In the genomic region with DNA sequence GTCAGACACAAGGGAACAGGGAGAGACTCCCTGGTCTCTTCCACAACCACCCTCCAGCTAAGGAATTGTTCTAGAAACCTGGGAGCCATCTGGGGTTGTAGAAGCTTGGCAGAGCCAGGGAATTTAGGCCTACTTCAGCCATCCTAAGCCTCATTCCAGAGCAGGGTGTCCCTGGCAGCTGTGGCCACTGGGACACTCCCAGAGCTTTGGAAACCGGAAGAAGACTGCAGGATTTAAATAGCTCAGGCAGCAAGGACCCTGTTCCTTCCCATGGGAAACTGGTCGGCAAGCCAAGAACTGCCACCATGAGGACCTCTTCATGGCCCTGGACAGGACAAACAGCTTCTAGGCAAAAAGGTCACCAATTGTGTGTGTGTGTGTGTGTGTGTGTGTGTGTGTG, we compare ENCODE assay signal across 15 mouse cellular contexts.
DNase-seq lines count a peak whose midpoint lies in the region; ATAC-seq and TF ChIP-seq lines count a peak whose summit lies in the region.
"Had no signal": no experiment of that assay in that cellular context is flagged by ENCODE, and none has a peak within 500 bp of the region (broad histone marks: within the 10 kb centered on the region; RNA-seq: fewer than 3 reads in every experiment).

No protein-coding gene starts in this region.

- DNase-seq in kidney, adult 18-20 months = peak; percentile 13
- peak; percentile 31 for DNase-seq in kidney, adult 9 months
- DNase-seq in lung, postnatal 36 days = peak; percentile 58
- no peak for DNase-seq in left cerebral cortex, adult 2 months (ENCODE audit: extremely low spot score in 1 of 2, low spot score in 2 of 2)
- DNase-seq: adrenal gland, postnatal 25 days; cerebellum, postnatal 36 days had no signal

- intact Hi-C loops in left cerebral cortex, adult 2 months (cut with DNase I) = no loop called here

- TF ChIP-seq CTCF in left cerebral cortex, adult 2 months (IDR thresholded peaks at IDR 0.05) = no peak

- H3K27me3 ChIP-seq in kidney, embryonic 16.5 days (ENCODE audit: insufficient read depth, low read length) = peaks cover 4% of the 10 kb centered on the region; the same call in 1 of the 2 replicates
- 0 out of 2 replicates have a peak, but pooled peaks cover 4% of the 10 kb centered on the region for H3K27me3 ChIP-seq in heart, embryonic 16.5 days (ENCODE audit: control insufficient read depth, insufficient read depth, low read length)
- H3K27me3 ChIP-seq: Patski had no signal

- ATAC-seq in kidney, embryonic 16.5 days (ENCODE audit: low FRiP score, low TSS enrichment) = no peak
- ATAC-seq in heart, embryonic 16.5 days (replicated peaks; ENCODE audit: extremely low read depth, insufficient read depth, low FRiP score) = no peak
- no peak for ATAC-seq in erythroid progenitor cell, adult 5-6 weeks (replicated peaks; ENCODE audit: low FRiP score, poor library complexity, severe bottlenecking)
- ATAC-seq: forebrain, embryonic 16.5 days; midbrain, embryonic 13.5 days; Patski had no signal

- H3K4me2 ChIP-seq in kidney, embryonic 16.5 days (replicated peaks; ENCODE audit: low read depth, low read length) = no peak overlapping the region
- H3K4me2 ChIP-seq in heart, embryonic 16.5 days (ENCODE audit: low read depth, low read length) = no peak overlapping the region
- H3K4me2 ChIP-seq: embryonic facial prominence, embryonic 13.5 days; limb, embryonic 12.5 days; midbrain, embryonic 13.5 days had no signal

- H3K27ac ChIP-seq in kidney, embryonic 16.5 days (ENCODE audit: low read length) = no peak overlapping the region
- H3K27ac ChIP-seq in heart, embryonic 16.5 days (ENCODE audit: low read length) = 0 out of 2 replicates have a peak overlapping the region, but pooled peaks have one; percentile 39
- H3K27ac ChIP-seq in left cerebral cortex, adult 2 months = no peak overlapping the region
- H3K27ac ChIP-seq: embryonic facial prominence, embryonic 13.5 days; kidney, postnatal 0 days; limb, embryonic 12.5 days; midbrain, embryonic 13.5 days had no signal

- 66% methylated on average over 2 of the region's 2 CpGs for WGBS in kidney, embryonic 16.5 days
- WGBS in heart, embryonic 16.5 days = 30% methylated on average over 2 of the region's 2 CpGs

- no peaks in the 10 kb centered on the region for H3K36me3 ChIP-seq in kidney, embryonic 16.5 days (ENCODE audit: insufficient read depth, low read length)
- no peaks in the 10 kb centered on the region for H3K36me3 ChIP-seq in heart, embryonic 16.5 days (ENCODE audit: control insufficient read depth, insufficient read depth)
- H3K36me3 ChIP-seq: embryonic facial prominence, embryonic 13.5 days; limb, embryonic 12.5 days; midbrain, embryonic 13.5 days had no signal

- no peak overlapping the region for H3K4me3 ChIP-seq in kidney, embryonic 16.5 days (ENCODE audit: low read length)
- H3K4me3 ChIP-seq in heart, embryonic 16.5 days (ENCODE audit: low read length) = no peak overlapping the region
- H3K4me3 ChIP-seq in left cerebral cortex, adult 2 months = no peak overlapping the region
- H3K4me3 ChIP-seq: embryonic facial prominence, embryonic 13.5 days; limb, embryonic 12.5 days; midbrain, embryonic 13.5 days had no signal

- H3K9ac ChIP-seq in kidney, embryonic 16.5 days (replicated peaks; ENCODE audit: low read length) = no peak overlapping the region
- no peak overlapping the region for H3K9ac ChIP-seq in heart, embryonic 16.5 days (ENCODE audit: low read length)
- H3K9ac ChIP-seq: embryonic facial prominence, embryonic 13.5 days; limb, embryonic 12.5 days; midbrain, embryonic 13.5 days had no signal

- H3K9me3 ChIP-seq in kidney, embryonic 16.5 days (ENCODE audit: low read length) = no peaks in the 10 kb centered on the region
- no peaks in the 10 kb centered on the region for H3K9me3 ChIP-seq in heart, embryonic 16.5 days (replicated peaks; ENCODE audit: control insufficient read depth, low read length)
- H3K9me3 ChIP-seq: embryonic facial prominence, embryonic 13.5 days; limb, embryonic 12.5 days; midbrain, embryonic 13.5 days had no signal

- H3K4me1 ChIP-seq in kidney, embryonic 16.5 days (ENCODE audit: insufficient read depth, low read length) = no peaks in the 10 kb centered on the region
- H3K4me1 ChIP-seq in heart, embryonic 16.5 days (ENCODE audit: control insufficient read depth, insufficient read depth, low read length) = 0 out of 2 replicates have a peak, but pooled peaks cover 4% of the 10 kb centered on the region
- H3K4me1 ChIP-seq: embryonic facial prominence, embryonic 13.5 days; limb, embryonic 12.5 days; midbrain, embryonic 13.5 days had no signal

Comparison
In these comparisons a context has a peak if more than half of its experiments do, and no peak if none do; other contexts are left out.
1. DNase-seq: peak in kidney, adult 18-20 months (single experiment), kidney, adult 9 months (single experiment) and lung, postnatal 36 days (single experiment); none in left cerebral cortex, adult 2 months (0 of 2).